Mouse (Mus musculus): ENCODE data around the gene Snx3.

The Snx3 gene

GRCm38 (mm10) chr10:42578281-42578675, 76.4 kb downstream of the Snx3 start:
- no peak for DNase-seq (ENCODE audit: low spot score in 2 of 2)

GRCm38 (mm10) chr10:42578698-42579474, 77.1 kb downstream of the Snx3 start:
- no peak for DNase-seq (ENCODE audit: low spot score in 2 of 2)

- DNase-seq (ENCODE audit: low spot score in 2 of 2), result no peak
These were observed 77.8 kb downstream of the Snx3 start for GRCm38 (mm10) chr10:42579475-42580130.

- no peak for DNase-seq (ENCODE audit: low spot score in 2 of 2)
These were observed 78.5 kb downstream of the Snx3 start for GRCm38 (mm10) chr10:42580131-42580950.

- DNase-seq (ENCODE audit: low spot score in 2 of 2), result no peak
These were observed 79.1 kb downstream of the Snx3 start for GRCm38 (mm10) chr10:42580951-42581277.

GRCm38 (mm10) chr10:42581694-42582565, 80.1 kb downstream of the Snx3 start:
- DNase-seq (ENCODE audit: low spot score in 2 of 2), result no peak

- DNase-seq (ENCODE audit: low spot score in 2 of 2), result no peak
These were observed 80.8 kb downstream of the Snx3 start for GRCm38 (mm10) chr10:42582566-42583110.

GRCm38 (mm10) chr10:42583157-42583872, 81.5 kb downstream of the Snx3 start, which contains the start of the genes Nr2e1 and Ostm1:
Nr2e1 (minus strand) TSS chr10:42583632.
Ostm1 (plus strand) TSS chr10:42583822.
- DNase-seq (ENCODE audit: low spot score in 2 of 2), result peak; percentile 20 to 39

GRCm38 (mm10) chr10:42583902-42584435, 82.1 kb downstream of the Snx3 start:
- no peak for DNase-seq (ENCODE audit: low spot score in 2 of 2)

GRCm38 (mm10) chr10:42584436-42584983, 82.7 kb downstream of the Snx3 start:
- DNase-seq (ENCODE audit: low spot score in 2 of 2), result no peak
